Mouse (Mus musculus) lung, postnatal 10 days (tissue): ENCODE data around the gene Tanc1.
"Not testable (repeated sequence)": the region's sequence is repeated elsewhere in the genome, so short reads cannot be mapped to it uniquely, and the experiment has no call there.

ENCODE experiments used
- DNase-seq: peaks from one replicate; pipeline ENCODE4 v3.0.0; 2021

Tanc1 gene

DNA sequence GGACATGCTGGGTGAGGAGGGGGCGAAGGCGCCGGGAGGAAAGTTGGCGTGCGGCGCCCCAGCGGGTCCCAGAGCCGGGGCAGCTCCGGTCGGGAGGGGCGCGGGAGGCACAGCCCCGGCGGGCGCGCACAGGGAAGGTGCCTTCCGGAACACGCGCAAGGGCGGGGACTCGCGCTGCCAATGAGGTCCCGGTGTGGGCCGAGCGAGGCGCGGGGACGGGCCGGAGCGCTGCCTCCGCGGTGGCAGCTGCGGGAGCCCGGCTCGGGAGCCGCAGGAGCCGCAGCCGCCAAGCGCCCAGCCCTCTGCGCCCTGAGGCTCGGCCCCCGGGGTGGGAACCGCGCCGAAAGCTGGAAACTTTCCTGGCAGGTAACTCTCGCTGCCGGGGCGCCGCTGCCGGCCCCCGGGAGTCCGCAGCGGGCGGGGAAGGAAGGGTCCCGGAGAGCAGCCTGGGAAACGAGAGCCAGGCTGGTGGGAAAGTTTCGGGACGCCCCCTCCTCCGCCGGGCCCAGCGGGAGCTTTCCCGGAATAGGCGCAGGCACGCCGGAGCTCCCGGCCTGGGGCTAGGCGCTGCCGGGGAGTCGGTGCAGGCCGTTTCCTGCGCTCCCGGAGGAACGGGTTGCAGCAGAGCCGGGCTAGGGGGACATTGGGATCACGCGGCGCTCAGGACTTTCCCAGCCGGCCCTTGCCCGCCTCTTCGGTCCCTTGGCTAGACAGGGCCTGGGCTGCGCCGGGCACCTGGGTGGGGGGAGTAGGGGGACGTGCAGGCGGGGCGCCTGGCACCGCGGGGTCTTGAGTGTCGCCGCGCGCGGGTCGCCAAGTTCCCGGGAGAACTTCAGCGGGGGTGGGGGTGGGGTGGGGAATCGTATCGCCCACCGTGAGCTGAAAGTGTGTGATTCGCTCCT lies at the start of gene Tanc1:
Gene Tanc1, plus strand, starts transcription at position 212 of the 902 bp plus-strand sequence.
- peak; percentile 93 for DNase-seq

DNA sequence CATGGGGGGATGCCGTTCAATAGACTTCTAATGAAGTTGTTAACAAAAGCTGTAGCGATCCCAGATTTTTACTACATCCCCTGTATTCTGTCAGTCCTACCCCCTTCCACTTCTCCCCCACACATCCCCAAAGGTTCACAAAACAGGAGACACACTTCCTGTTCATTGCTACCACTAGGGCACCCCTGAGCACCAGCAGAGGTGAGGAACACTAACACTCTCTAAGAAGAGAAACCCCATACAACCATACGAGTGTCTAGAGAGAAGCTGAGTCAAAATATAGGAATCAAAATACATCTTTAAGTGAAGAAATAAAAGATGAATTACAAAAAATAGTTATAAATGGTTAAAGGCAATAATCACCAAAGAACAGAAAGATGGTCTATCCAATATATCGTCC lies 49.6 kb upstream of the Tanc1 start:
- no peak for DNase-seq

DNA sequence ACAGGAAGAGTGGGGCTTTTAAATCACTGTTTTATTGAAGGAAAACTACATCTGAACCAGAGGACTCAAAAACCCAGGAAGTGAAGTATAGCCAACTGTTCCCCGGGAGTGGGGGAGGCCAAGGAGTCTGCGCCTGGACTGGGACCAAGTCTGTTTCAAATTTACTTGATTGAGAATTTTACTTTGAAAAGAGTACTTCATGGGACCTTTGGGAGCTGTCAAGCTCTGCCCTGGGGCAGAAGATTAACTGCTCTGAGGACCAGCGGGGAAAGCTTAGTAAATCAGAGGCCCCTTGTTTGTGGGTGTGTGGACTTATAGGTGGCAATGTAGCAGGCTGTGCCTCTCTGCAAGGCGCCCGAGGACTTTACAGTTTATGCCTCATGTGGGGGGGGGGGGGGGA lies 49.1 kb upstream of the Tanc1 start:
- DNase-seq = peak; percentile 16

DNA sequence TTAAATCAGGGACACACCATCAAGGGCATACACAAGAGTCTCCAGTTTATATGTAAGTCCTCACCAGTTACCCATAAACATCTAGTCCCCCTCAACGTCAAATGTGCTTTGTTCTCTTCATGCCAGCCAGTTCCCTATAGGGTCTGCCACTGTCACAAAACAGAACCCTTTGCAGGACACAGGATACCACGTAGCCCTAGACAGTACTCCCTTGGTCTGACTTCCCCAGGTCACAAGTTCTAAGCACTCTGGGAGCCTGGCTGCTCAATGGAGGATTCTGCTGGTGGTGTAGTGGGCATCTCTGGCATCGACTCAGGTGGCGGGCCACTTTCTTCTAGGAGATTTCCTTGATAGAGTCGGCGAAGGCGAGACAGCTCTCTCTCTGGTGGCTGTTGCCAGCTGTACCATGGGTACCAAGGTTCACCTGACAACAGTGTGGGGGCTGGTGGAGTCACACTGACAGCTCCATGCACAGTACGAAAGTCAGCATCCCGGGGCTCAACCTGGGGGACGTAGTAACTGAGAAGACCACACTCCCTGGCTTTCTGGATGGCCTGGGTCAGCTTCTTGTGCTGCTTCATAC lies 47.7 kb upstream of the Tanc1 start:
- DNase-seq = not testable (repeated sequence)

DNA sequence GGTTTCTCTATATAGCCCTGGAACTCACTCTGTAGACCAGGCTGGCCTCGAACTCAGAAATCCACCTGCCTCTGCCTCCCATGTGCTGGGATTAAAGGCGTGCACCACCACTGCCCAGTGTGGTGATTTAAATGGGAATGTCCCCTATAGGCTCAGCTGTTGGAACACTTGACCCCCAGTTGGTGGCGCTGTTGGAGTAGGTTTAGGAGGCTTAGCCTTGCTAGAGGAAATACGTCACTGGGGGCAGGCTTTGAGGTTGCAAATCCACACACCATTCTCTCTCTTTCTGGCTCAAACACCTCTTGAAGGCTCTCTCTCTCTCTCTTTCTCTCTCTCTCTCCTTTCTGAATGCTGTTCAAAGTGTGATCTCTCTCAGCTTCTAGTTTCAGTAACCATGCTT lies 46.9 kb upstream of the Tanc1 start:
- no peak for DNase-seq

DNA sequence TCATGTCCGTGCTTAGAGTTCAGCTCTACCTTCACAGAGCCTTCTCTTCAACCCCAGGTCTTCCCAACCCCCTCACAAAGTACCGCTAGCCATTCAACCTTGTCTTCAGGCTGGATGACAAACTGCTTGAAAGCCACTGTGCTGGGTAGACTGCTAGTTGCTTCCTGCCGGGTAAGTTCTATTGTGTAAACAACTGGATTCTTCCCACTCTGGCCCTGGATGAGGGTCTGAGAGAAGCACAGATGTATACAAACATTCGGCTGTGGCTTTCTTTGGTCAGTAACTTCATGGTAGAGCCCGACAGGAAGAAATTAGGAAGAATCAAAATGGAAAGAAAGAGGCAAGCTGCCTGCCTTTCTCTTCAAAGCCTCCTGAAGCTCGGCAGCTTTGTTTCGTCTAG lies 30.9 kb upstream of the Tanc1 start:
- no peak for DNase-seq

DNA sequence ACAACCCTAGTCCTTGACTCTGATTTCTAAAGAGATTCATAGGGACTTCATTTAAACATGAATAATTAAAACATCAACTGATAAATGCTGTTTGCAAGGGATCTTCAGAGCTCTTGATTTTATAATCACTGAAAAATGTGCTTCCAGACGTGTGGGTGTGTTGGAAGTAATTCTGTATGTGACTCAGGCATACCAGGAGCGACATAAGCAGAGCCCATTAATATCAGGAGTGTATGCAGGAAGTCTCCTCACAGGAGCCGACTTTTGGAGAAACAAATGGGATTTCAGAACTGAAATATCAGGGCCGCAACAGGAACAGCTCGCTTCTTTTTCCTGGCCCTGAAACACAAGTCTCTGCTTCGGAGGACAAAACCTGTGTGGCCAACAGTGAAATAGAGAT lies 27.9 kb upstream of the Tanc1 start:
- DNase-seq = no peak

DNA sequence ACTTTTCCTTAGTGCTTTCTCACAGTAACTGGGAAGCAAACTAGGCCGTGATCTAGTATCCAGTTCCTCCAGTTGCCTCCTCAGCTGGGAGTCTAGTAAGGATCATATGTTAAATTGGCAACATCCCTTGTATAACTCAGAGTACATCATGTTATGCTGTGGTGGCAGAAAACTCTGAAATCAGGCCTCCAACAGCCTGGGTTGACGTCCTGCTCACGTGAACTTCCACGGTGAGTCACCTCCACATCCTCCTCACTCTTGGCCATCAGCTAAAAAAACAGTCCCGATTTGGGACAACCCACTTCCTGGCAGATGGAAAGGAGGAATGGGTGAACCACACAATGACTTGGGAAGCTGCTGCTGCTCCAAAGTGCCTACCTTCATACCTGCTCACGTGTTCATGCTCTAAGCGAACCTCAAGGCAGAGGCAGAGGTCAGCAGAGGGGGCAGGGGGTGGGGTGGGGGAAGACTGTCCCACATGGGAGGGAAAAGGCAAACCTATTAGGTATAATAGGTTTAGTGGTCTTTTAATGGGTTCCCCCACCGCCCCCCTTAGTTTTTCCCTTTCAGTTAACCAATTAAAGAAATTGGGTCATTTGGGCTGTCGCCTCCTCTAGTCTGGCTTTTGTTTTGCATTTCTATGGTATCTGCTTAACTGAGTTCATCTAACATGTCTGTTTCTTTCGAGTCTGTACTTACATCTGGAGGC lies 24.3 kb upstream of the Tanc1 start:
- DNase-seq = no peak

DNA sequence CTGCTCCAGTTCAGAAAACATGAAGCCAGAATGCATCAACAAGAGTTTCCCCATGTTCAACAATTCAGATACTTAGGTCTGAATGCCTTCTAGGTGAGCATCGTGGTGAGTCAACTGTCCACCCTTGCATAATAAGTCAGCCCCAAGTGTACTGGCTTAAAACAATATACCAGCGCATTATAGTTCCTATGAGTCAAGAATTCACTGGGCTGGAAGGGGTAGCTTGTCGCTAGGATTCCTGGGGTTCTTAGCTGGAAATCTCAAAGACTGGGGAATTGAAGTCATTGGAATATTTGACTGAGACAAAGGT lies 23.8 kb upstream of the Tanc1 start:
- no peak for DNase-seq

DNA sequence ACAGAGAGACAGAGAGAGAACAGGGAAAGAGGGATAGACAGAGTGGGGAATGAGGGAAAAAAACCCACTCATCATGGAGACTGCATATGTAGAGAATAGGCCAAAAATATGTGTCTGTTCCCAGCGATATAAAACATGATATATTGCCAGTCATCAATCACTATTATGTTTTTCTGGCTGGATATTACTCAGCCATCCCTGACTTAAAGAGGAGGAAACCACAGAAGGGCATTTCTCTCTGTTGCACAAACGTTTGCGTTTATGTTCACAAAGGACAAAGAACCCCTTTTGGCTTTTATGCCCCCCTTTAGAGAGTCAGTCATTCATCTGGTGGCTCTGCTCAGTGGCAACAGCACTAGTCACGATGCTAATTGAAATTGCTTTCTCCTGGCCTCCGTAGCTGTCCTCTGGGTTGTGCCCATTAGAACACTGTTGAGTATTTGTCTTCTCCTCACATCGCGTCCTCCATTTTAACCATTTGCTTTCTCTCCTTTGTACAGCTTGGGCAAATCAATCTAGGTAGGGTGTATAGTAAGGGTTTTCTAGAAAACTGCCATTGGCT lies 18.4 kb upstream of the Tanc1 start:
- DNase-seq = no peak

DNA sequence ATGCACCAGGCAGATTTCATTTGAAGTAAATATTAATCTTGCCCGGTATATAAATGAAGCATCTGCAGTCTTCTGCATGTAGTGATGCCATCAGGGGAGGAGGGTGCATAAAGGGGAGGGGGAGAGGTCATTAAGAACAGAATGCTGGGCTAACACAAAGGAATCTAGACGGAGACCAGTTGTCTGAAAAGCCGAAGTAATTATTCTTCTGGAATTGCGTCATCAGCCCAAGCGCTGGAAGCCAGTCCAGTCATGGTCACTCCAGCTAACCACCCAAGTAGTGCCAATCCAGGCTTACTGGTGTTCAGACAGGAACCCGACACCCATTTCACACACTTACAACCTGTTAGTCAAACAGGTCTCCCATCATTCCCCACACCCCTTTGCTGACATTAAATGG lies 17.7 kb upstream of the Tanc1 start:
- no peak for DNase-seq

DNA sequence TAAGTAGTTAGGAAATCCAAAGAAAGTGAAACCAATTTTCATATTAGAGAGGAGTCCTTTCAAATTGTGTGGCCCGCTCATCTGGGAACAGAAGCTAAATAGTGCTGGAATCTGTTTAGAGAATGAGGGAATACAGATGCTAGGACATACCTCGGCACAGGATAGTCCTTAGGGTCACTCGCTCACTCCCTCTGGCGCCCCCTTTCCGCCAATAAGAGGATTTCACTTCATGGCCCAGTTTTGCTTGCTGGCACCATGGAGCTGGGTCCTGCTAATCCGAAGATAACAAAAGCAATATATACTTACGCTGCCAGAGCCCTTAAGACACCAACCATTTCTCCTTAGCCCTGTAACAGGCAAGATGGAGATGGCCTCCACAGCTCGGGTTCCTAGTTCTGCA lies 15.3 kb upstream of the Tanc1 start:
- DNase-seq = no peak

DNA sequence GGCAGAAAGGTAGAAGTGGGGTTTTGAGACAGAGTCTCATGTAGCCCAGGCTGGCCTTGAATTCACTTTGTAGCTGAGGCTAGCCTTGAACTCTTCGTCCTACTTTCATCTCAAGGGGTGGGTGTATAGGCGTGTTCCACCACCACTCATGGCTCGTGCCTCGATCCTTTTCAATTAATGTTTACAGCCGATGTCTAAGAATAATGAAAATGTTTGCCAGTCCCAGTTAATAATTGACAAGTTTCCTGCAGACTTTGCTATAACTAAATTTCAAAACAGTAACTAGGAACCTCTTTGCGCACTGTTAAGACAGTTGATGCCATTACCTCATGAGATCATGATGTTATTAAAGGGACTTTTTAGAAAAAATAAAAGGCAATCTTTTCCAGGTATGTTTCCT lies 13.6 kb upstream of the Tanc1 start:
- DNase-seq = no peak

DNA sequence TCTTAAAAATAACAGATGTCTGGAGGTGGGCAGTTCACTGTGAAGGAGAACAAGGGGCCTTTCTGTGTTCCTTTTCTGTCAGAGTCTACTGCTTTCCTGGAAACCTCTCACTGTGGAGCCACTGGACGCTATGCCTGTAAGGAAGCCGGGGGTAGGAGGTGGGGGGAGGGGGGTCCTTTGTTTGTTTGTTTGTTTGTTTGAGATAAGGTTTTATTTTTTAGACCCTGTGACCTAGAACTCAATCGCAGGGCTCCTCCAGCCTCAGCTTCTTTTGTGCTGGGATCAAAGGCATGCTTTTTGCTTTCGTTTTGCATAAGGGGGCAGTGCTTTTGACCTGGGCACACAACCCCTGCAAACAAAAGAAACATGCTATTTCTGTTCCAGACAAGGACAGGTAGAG lies 12.9 kb upstream of the Tanc1 start:
- DNase-seq = no peak

DNA sequence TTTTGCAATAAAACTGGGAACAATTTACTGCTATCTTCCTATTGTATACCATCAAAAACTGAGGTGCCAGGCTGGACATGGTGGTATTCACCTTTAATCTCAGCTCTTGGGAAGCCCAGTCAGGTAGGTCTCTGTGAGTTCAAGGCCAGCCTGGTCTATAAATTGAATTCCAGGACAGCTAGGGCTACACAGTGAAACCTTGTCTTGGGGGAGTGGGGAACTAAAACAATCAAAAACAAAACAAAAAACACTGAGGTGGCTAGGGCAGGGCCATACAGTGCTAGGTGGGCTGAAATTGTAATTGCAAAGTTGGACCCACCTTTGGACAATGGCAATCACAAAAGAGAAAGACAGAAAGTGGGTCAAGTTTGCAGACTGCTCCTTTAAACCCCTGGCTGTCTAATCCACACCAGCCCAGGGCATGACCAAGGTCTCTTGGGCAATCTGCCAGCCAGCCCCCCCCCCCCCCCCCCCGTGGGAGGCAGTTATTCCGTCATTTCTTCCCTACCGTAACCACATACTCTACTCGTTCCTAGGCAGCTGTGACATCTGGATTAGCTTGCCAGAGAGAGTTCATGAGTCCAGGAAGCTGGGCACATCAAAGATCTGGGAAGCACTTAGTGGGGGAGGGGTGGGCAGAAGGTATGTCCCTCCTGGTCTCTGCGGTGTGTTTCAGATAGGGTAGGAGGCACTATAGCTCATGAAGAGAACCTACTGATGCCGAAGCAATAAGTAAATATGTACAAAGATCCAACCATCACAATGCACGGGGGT lies 12.3 kb upstream of the Tanc1 start:
- DNase-seq = peak; percentile 27

DNA sequence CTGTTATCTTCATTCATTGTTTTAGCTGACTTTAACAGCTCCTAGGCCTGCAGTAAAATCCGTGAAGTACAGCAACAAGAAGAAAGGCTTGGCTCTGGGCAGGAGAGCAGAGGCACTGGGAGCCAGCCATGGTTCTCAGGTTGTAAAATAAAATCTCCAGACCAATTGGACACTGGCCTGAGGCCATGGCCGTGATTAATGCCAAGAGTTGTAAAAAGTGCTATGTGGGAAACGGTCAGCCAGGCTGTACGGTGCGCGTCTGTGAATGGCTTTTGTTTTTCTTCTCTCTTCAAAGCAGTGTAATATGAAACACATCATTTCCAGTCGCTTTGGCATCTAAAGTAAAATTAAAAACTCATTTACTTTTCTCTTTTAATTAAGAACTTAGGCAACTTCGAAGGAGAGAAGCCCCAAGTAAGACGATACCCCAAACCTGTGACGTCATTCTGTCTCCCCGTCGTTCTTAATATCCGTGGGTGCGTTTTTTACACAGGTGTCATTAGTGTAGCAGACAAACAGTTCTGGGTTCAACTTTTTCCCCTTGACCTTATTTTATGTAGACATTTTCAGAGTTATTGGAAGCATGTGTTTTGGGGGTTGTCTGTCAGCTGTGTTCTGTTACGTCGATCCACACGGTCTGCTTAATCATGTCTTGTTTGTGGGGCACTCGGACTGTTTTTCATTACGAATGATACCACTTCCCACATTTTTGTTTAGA lies 11.6 kb upstream of the Tanc1 start:
- peak; percentile 41 for DNase-seq

DNA sequence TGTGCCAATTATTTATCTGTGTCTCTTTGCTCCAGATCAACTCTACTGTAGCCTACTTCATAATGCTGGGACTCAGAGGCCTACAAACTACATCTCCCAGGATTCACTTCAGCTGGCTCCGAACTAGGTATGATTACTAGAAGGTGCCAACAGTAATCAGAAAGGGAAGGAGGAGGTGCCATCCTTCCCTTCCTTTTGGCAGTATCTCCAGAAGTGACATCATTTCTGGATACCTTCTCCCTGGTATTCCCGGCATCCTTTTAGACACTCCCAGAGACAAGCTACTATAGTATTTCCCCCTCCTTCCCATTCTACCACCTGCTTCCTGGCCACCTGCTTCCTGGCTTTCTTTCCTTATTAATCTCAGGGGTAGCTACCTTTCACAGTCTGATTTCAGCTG lies 10.9 kb upstream of the Tanc1 start:
- DNase-seq = no peak

DNA sequence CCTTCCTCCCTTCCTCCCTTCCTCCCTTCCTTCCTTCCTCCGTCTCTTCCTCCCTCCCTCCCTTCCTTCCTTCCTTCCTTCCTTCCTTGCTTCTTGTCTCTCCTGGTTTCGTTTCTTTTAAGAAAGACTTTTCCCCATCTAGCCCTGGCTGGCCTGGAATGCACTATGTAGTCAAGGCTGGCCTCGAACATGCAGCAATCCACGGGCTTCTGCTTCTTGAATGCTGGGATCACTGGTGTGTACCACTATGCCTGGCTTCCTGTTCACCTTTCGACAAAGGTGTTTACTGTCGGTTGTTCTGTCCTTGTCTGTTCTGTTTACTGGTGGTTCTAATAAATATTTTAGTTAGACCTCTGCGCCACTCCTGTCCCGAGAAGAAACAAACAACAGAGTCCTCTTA lies 10.4 kb upstream of the Tanc1 start:
- DNase-seq = no peak

DNA sequence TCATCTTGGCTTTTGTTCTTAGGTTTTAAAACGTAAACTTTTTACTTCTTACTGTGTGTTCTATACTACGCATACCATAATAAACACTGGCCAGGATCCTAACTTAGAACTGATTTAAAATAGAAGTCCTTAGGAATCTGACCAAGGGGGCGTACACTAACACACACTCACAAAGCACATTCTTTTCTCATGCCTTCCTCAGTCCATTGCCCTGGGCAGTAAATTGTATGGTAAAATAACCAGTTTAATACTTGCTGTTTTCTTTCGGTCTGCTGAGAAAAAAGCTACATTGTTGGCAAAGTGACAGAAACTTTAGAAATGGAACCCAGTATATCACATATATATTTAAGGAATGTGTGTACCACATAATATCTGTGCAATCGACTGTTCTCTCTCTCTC lies 2.9 kb upstream of the Tanc1 start:
- no peak for DNase-seq

DNA sequence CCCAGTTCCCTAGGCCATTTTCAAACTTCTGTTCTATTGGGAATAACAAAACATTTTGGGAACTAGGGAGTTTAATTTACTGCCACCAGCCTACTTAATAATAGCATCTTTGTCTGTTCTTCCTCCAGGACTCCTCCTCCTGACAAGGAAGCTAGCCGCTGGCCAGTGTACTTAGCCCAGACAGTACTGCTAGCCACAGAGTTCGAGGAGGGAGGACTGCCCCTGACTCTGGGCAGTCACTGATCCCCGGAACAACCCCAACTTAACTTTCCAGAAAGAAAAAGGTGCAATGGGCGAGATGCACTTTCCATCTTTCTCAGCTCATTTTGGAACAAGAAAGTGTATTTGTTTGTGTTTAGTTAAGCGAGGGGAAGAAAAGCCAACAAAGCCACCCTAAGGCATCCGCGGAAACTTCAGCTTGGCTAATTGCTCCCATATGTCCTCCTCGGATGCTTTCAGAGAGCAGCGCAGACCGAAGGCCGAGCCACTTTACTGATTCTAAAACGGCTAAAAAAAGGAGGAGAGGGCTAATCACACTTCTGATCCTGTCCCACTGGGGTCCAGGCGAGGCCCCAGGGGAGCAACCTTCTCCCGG lies 529 bp upstream of the Tanc1 start:
- no peak for DNase-seq

DNA sequence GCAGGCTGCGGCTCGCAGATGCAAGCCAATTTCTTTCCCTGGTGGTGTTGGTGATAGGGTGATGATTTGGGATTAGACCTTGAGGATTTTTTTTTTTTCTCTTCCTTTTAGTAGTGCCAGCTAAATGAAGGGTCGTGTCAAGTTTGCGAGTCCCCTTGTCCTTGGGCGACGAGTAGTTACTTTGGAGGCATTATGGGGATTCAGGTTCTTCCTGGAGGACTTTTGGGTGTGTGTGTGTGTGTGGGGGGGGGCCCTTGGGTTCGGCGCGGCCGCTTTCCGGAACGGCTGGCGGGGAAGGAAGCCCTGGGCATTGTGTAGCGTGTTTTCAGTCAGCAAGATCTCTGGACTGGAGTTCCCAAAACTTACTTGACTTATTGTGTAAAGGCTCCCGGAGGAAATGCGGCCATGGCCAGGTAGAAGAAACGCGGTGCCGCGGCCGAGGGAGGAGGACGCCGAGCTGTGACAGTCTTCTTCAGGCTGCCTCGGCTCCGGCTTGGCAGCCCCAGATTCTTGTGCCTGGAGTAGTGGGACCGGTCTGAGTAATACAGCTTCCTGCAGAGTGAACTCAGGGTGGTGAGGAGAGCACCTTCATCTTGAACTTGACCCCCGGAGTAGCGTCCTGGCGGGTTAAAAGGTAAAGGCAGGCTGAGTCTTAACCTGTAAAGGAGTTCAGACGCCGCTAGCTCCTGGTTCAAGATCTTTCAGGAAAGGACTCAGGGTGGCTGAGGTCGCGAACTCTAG lies 1.1 kb downstream of the Tanc1 start:
- DNase-seq = peak; percentile 53
